Mouse (Mus musculus) thymus, adult 2 months (tissue): ENCODE results near the gene Tnfaip3. TPM values are rescaled to one million over a fixed set of nuclear protein-coding genes. Genes with fewer than 3 reads are reported as not detected.
A peak's percentile ranks its signal among the peaks of the same experiment; 100 is the strongest.

Experiments used
- DNase-seq: peaks from one replicate; pipeline ENCODE4 v3.0.0; 2021
- H3K27ac ChIP-seq: fragments of 200-500 bp; 2 replicates; pipeline ENCODE4 v1.5.1; 2012; ENCODE audit warnings: low read length, control low read depth; ENCODE audit not compliant: control insufficient read depth, insufficient read depth
- H3K27me3 ChIP-seq: fragments of 200-500 bp; 2 replicates; pipeline ENCODE4 v1.6.1; 2012; ENCODE audit warnings: mild to moderate bottlenecking, low read length, moderate library complexity, mixed read lengths; ENCODE audit not compliant: control insufficient read depth, insufficient read depth
- H3K36me3 ChIP-seq: fragments of 200-500 bp; 2 replicates; pipeline ENCODE4 v1.6.1; 2012; ENCODE audit warnings: mild to moderate bottlenecking, low read length, moderate library complexity; ENCODE audit not compliant: control insufficient read depth, insufficient read depth
- H3K4me1 ChIP-seq: fragments of 200-500 bp; replicated peaks from 2 replicates; pipeline ENCODE4 v1.6.1; 2012; ENCODE audit warnings: low read length; ENCODE audit not compliant: control insufficient read depth, insufficient read depth
- H3K4me3 ChIP-seq: fragments of 200-500 bp; 2 replicates; pipeline ENCODE4 v1.5.1; 2012; ENCODE audit warnings: mild to moderate bottlenecking, low read length, control low read depth, moderate library complexity; ENCODE audit not compliant: control insufficient read depth, insufficient read depth
- CTCF ChIP-seq: fragments of 200-500 bp; IDR thresholded peaks from 2 replicates; pipeline ENCODE4 v1.5.1; 2012; ENCODE audit warnings: mild to moderate bottlenecking, control low read depth, low read length, moderate library complexity, borderline replicate concordance; ENCODE audit not compliant: control insufficient read depth, poor library complexity, insufficient read depth; ENCODE audit errors: extremely low read depth
- POLR2A ChIP-seq: fragments of 200-500 bp; IDR thresholded peaks from 2 replicates; pipeline ENCODE4 v1.6.1; 2012; ENCODE audit warnings: mild to moderate bottlenecking, low read length, control low read depth, moderate library complexity; ENCODE audit not compliant: control insufficient read depth, poor library complexity, insufficient read depth; ENCODE audit errors: extremely low read depth
- polyA plus RNA-seq: library from polyadenylated mRNA; depleted of rRNA; stranded (reverse); fragments of >200 nt; gene quantifications from 2 replicates; pipeline ENCODE4 v1.2.3, GENCODE M21; 2012; rRNA removed

Tnfaip3 gene
- polyA plus RNA-seq, 1 experiment, result 41.0 TPM

DNA sequence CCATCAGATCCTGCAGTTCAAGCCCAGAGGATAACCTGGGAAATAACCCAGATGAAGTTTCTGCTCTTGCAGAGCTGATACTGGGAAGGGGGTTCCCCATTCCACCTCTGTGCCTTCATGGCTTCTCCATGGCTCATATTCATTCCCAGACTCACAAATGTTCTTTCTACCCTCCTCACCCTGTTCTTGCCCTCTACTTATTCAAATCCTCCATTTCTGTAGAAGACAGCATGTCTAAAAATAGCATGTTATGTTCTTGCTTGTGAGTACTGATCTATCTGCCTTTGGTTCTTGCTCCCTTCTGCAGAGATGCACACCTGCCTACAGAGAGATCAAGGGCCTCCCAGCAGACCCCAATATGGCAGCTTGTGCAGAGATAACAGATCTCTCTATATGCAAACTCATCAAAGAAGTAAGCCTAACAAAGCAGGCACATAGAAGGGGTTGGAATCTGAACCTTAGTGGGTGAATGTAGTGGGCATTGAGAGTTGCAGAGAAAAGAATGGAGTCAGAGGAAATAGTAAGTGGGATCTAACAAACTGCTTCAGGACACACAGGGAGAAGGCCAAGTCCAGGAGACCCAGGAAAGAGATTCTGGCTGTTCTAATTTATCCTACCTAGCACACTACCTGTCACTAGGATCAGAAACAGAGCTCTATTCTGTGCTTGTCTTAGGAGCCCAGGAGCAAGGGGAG, 62.3 kb downstream of the Tnfaip3 start:
- peak; percentile 65 for DNase-seq
- Histone ChIP-seq H3K27ac (peak overlapping the region; percentile 84), H3K4me3 (no peak overlapping the region), H3K36me3 (no peaks in the 10 kb centered on the region), H3K4me1 (peaks cover 10% of the 10 kb centered on the region), H3K27me3 (no peaks in the 10 kb centered on the region)
- TF ChIP-seq CTCF (no peak), POLR2A (no peak)

Other genes starting within 250 kb of the Tnfaip3 start
- not detected in 2 replicates for gene Gm4922, start 228.9 kb downstream of the Tnfaip3 start, polyA plus RNA-seq
- 79.5 and 92.7 TPM in 2 replicates for gene Perp, start 170.6 kb downstream of the Tnfaip3 start, polyA plus RNA-seq